In the genomic region with DNA sequence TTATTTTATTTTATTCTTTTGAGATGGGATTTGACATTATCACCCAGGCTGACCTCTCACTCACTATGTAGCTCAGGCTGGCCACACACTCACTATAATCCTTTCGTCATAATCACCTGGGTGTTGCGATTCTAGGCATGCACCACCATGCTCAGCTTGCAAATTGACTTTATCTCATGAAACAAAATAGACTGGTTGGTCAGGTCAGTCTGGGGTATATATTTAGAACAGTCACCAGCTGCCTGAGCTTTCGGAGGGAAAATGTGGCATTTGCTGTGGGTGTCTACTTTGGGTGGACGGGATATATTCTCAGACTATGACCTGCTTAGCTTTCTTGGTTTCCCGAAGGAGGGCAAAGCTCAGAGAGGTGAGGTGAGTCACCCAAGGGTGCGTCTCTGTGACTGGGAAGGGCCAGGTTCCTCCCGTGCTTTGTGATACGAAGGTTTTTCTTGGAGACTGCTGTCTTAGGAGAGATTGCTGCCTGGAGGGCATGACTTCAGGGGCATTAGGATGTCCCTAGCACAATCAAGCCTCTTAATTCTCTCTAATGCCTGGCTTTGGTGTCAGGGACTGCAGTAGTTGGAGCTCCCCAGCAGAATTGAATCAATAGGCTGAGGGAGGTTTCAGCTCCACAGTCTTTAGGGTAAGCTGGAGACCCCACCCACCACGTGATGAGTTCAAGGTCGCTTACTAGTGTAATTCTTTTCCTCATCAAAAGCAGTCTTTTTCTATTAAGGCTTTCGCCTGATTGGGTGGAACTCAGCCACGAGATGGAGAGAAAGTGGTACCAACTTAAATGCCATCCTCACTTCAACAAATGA, we compare ENCODE assay signal across 24 mouse cellular contexts. TPM values are rescaled to one million over a fixed set of nuclear protein-coding genes. Genes with fewer than 3 reads are reported as not detected.
DNase-seq lines count a peak whose midpoint lies in the region; ATAC-seq and TF ChIP-seq lines count a peak whose summit lies in the region.
"Had no signal": no experiment of that assay in that cellular context is flagged by ENCODE, and none has a peak within 500 bp of the region (broad histone marks: within the 10 kb centered on the region; RNA-seq: fewer than 3 reads in every experiment).

No protein-coding gene starts in this region.

- peak; percentile 31; the same call in 1 of the 2 replicates for ATAC-seq in heart, embryonic 14.5 days (ENCODE audit: insufficient number of reproducible peaks, insufficient read depth, low FRiP score, low read depth)
- ATAC-seq: forebrain, embryonic 15.5 days; midbrain, embryonic 13.5 days had no signal

- H3K27me3 ChIP-seq in heart, embryonic 14.5 days (ENCODE audit: control insufficient read depth, insufficient read depth, low read length), result no peaks in the 10 kb centered on the region
- no peaks in the 10 kb centered on the region for H3K27me3 ChIP-seq in myocyte (ENCODE audit: control insufficient read depth, insufficient read depth, insufficient read length)
- H3K27me3 ChIP-seq: embryonic facial prominence, embryonic 13.5 days; forebrain, embryonic 15.5 days; hindbrain, embryonic 15.5 days; limb, embryonic 15.5 days; liver, embryonic 15.5 days; midbrain, embryonic 13.5 days had no signal

- H3K9me3 ChIP-seq in heart, embryonic 14.5 days (ENCODE audit: control insufficient read depth, low read length), result no peaks in the 10 kb centered on the region
- H3K9me3 ChIP-seq: embryonic facial prominence, embryonic 13.5 days; forebrain, embryonic 15.5 days; hindbrain, embryonic 15.5 days; limb, embryonic 15.5 days; liver, embryonic 15.5 days; midbrain, embryonic 13.5 days had no signal

- no peak for DNase-seq in heart, postnatal 36 days
- peak; percentile 51 for DNase-seq in urinary bladder, postnatal 14 days (ENCODE audit: low spot score)
- DNase-seq in urinary bladder, postnatal 25 days (ENCODE audit: low spot score), result no peak
- no peak for DNase-seq in c-Kit-positive CD71-positive TER-119-positive erythroid progenitor cells, embryonic 14.5 days (ENCODE audit: low spot score)
- no peak for DNase-seq in layer of hippocampus, adult 11-12 months (ENCODE audit: low spot score)
- DNase-seq: adrenal gland, adult 8-10 months; cerebellum, postnatal 10 days; gastrocnemius, postnatal 25 days; heart, postnatal 14 days; kidney, adult 11 months had no signal

- no peaks in the 10 kb centered on the region for H3K79me2 ChIP-seq in myocyte (ENCODE audit: control insufficient read depth, insufficient read depth)

- intact Hi-C loops in heart, postnatal 36 days (cut with DNase I), result no loop called here

- H3K36me3 ChIP-seq in heart, embryonic 14.5 days (ENCODE audit: control insufficient read depth, insufficient read depth, low read length), result no peaks in the 10 kb centered on the region
- no peaks in the 10 kb centered on the region for H3K36me3 ChIP-seq in myocyte (ENCODE audit: control insufficient read depth, insufficient read depth)
- H3K36me3 ChIP-seq: embryonic facial prominence, embryonic 13.5 days; forebrain, embryonic 15.5 days; hindbrain, embryonic 15.5 days; limb, embryonic 15.5 days; liver, embryonic 15.5 days; midbrain, embryonic 13.5 days had no signal

- H3K4me2 ChIP-seq in heart, embryonic 14.5 days (ENCODE audit: low read length), result peak overlapping the region; percentile 26
- peak overlapping the region; percentile 1 for H3K4me2 ChIP-seq in myocyte (ENCODE audit: low read depth)
- H3K4me2 ChIP-seq: embryonic facial prominence, embryonic 13.5 days; forebrain, embryonic 15.5 days; hindbrain, embryonic 15.5 days; limb, embryonic 15.5 days; liver, embryonic 15.5 days; midbrain, embryonic 13.5 days had no signal

- H3K9ac ChIP-seq in heart, embryonic 14.5 days (ENCODE audit: low read length), result no peak overlapping the region
- H3K9ac ChIP-seq: embryonic facial prominence, embryonic 13.5 days; forebrain, embryonic 15.5 days; hindbrain, embryonic 15.5 days; limb, embryonic 15.5 days; liver, embryonic 15.5 days; midbrain, embryonic 13.5 days had no signal

- no peak for TF ChIP-seq POLR2A in myocyte (IDR thresholded peaks at IDR 0.05; ENCODE audit: insufficient read length, low read depth)

- H3K4me3 ChIP-seq in heart, embryonic 14.5 days (ENCODE audit: control insufficient read depth in 1 of 2, insufficient read depth in 1 of 2, low read depth in 1 of 2, low read length in 2 of 2), result no peak overlapping the region
- H3K4me3 ChIP-seq in myocyte, result no peak overlapping the region
- H3K4me3 ChIP-seq: embryonic facial prominence, embryonic 13.5 days; forebrain, embryonic 15.5 days; hindbrain, embryonic 15.5 days; layer of hippocampus, adult 2 months; limb, embryonic 15.5 days; liver, embryonic 15.5 days; midbrain, embryonic 13.5 days had no signal

- 48% methylated on average over 12 of the region's 12 CpGs for WGBS in heart, embryonic 14.5 days

- no peak overlapping the region for H3ac ChIP-seq in myocyte (ENCODE audit: control insufficient read depth, insufficient read length)

- H3K4me1 ChIP-seq in heart, embryonic 14.5 days (ENCODE audit: control insufficient read depth in 2 of 2, insufficient read depth in 2 of 2, low read length in 2 of 2), result peaks cover 9 to 11% of the 10 kb centered on the region in 2 experiments
- H3K4me1 ChIP-seq: embryonic facial prominence, embryonic 13.5 days; hindbrain, embryonic 15.5 days; limb, embryonic 15.5 days; liver, embryonic 15.5 days had no signal

- H3K27ac ChIP-seq in heart, embryonic 14.5 days (replicated peaks in 1 of 2; ENCODE audit: control insufficient read depth in 1 of 2, insufficient read depth in 1 of 2, low read depth in 2 of 2, low read length in 2 of 2), result peak overlapping the region; percentile 58 to 81
- H3K27ac ChIP-seq: embryonic facial prominence, embryonic 13.5 days; forebrain, embryonic 15.5 days; hindbrain, embryonic 15.5 days; layer of hippocampus, adult 2 months; limb, embryonic 15.5 days; liver, embryonic 15.5 days; macrophage; midbrain, embryonic 13.5 days had no signal

TF ChIP-seq in myocyte, 11 proteins besides CTCF, POLR2A, EP300 and RAD21:
- TF ChIP-seq MAX (IDR thresholded peaks at IDR 0.05; ENCODE audit: low read depth), result no peak
- no peak for TF ChIP-seq SRF (IDR thresholded peaks at IDR 0.05; ENCODE audit: control insufficient read depth, insufficient read length, low read depth)
- TF ChIP-seq MYOD1 (IDR thresholded peaks at IDR 0.05; ENCODE audit: control insufficient read depth in 1 of 3, insufficient read length in 2 of 3, low read depth in 2 of 3), result peak in 1 of 3 experiments; percentile 60
- no peak for TF ChIP-seq POLR2AphosphoS2 (IDR thresholded peaks at IDR 0.05; ENCODE audit: insufficient read length, low read depth)
- peak in 1 of 3 experiments; percentile 59 for TF ChIP-seq MYOG (IDR thresholded peaks at IDR 0.05; ENCODE audit: control insufficient read depth in 1 of 3, insufficient read depth in 1 of 3, insufficient read length in 2 of 3, low read depth in 2 of 3)
- TF ChIP-seq CEBPB (IDR thresholded peaks at IDR 0.05; ENCODE audit: insufficient read depth, poor library complexity, severe bottlenecking), result no peak
- TF ChIP-seq TCF12 (IDR thresholded peaks at IDR 0.05; ENCODE audit: insufficient read depth, poor library complexity, severe bottlenecking), result no peak
- no peak for TF ChIP-seq USF1 (IDR thresholded peaks at IDR 0.05; ENCODE audit: low read depth)
- no peak for TF ChIP-seq REST (IDR thresholded peaks at IDR 0.05; ENCODE audit: insufficient read depth, insufficient read length)

RNA-seq across cellular contexts. Expression of a gene that starts 23.0 kb away (rescaled TPM):
- polyA plus RNA-seq in heart, embryonic 14.5 days (2014; fragmentation: Nextera tagmentation; extraction: Ambion mirVana), result 1.6 and 2.4 TPM in 2 replicates
- not detected for total RNA-seq in heart, postnatal 36 days (2021)
- 2.7 TPM for polyA plus RNA-seq in myocyte (2012; fragmentation: generic; extraction: Trizol)
- total RNA-seq: CH12.LX had no signal
- polyA plus RNA-seq: liver, embryonic 15.5 days; macrophage had no signal

RNA-seq across cellular contexts. Expression of a gene that starts 48.8 kb away (rescaled TPM):
- not detected in 2 replicates for polyA plus RNA-seq in heart, embryonic 14.5 days (2014; fragmentation: Nextera tagmentation; extraction: Ambion mirVana)
- not detected for total RNA-seq in heart, postnatal 36 days (2021)
- polyA plus RNA-seq in myocyte (2012; fragmentation: generic; extraction: Trizol), result not detected
- total RNA-seq: CH12.LX; gastrocnemius, postnatal 25 days; heart, postnatal 14 days; layer of hippocampus, adult 2 months; left cerebral cortex, postnatal 36 days had no signal
- polyA plus RNA-seq: lung, embryonic 16.5 days; macrophage; thymus, postnatal 0 days had no signal
